Mouse (Mus musculus) brain, embryonic 14.5 days (tissue): ENCODE measurements around the gene Prr9.

Source experiments
- CTCF ChIP-seq: fragments of 200-500 bp; IDR thresholded peaks from 2 replicates; pipeline ENCODE4 v1.5.1; 2012; ENCODE audit warnings: inconsistent platforms, mild to moderate bottlenecking, moderate library complexity, borderline replicate concordance; ENCODE audit not compliant: insufficient read depth, insufficient read length; ENCODE audit errors: extremely low read depth
- POLR2A ChIP-seq: fragments of 200-500 bp; IDR thresholded peaks from 2 replicates; pipeline ENCODE4 v1.6.1; 2012; ENCODE audit warnings: mild to moderate bottlenecking, inconsistent platforms, borderline replicate concordance; ENCODE audit not compliant: poor library complexity, insufficient read depth, insufficient read length, severe bottlenecking; ENCODE audit errors: extremely low read depth

GRCm38 (mm10) chr3:92169847-92170246, 46.1 kb upstream of the Prr9 start:
- TF ChIP-seq CTCF (no peak), POLR2A (no peak)
